Mouse (Mus musculus): ENCODE data around the gene Dlx2.

DNA sequence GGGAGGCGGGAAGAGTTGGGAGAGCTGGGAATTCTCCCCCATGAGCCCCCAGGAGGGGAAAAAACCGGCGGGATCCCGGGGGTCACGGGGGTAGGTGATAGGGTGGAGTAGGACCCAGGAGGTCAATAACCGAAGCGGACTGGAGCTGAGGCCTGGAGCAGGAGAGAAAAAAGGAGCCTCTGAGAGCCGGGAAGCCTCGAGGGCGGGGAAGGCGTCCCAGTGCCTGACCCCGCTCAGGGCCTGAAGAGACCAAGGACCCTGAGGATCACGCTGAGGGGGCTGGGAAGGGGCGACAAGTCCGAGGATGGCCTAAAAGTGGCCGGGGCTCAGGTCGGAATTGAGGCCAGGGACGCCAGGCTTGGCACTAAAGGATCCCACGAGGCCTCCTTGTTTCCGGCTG lies 2.6 kb downstream of the Dlx2 start:
- TF ChIP-seq CTCF (IDR thresholded peaks at IDR 0.05; ENCODE audit: low read depth, low read length) (no peak), POLR2A (IDR thresholded peaks at IDR 0.05; ENCODE audit: extremely low read depth, insufficient read depth, low read length) (no peak)

Measured in liver, adult 2 months (tissue).